Mouse (Mus musculus) cerebral cortex, adult 2 months (tissue): ENCODE measurements around the gene Fbxl15.

Experiments used
- WGBS: fragments of 180-500 bp; shearing (Covaris S2); methylation state at CpG from one replicate; pipeline ENCODE4 v1.1.7; 2018; 5-methylcytosine and 5-hydroxymethylcytosine counted together

Fbxl15 gene

GRCm38 (mm10) chr19:46347936-46348668 lies 20.1 kb downstream of the Fbxl15 start:
- 18% methylated on average over 14 of the region's 14 CpGs for WGBS

DNA sequence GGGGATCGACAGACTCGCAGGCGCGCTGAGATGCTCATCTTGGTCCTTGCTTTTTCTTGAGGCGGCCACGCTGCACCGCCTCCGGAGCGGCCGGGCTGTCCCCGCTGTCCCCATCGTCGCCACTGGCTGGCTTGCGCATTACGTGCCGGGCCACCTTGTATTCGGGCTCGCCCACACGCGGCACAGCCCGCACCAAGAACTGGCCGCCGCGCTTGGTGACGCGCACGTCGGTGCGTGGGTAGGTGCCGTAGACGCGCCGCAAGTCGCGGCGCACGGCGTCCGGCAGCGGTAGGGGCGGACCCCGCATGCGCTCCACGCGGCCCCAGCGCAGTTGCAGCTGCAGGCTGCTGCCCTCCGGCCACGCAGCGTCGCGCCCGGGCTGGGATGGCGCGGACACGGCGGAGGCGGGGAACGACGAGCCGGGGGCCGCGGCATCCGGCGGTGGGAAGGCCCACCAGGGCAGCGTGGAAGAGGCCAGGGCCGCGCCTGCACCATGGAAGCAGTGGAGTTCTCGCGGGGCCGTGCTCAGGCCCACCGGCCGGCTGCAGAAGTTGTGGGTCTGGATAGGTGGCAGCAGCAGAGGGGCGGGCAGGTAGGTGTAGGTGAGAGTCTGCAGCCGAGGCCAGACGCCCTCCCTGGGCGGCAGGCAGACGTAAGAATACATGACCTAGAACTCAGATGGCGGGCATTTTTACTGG lies 20.9 kb downstream of the Fbxl15 start:
- WGBS = under 1% methylated on average over 78 of the region's 78 CpGs

DNA sequence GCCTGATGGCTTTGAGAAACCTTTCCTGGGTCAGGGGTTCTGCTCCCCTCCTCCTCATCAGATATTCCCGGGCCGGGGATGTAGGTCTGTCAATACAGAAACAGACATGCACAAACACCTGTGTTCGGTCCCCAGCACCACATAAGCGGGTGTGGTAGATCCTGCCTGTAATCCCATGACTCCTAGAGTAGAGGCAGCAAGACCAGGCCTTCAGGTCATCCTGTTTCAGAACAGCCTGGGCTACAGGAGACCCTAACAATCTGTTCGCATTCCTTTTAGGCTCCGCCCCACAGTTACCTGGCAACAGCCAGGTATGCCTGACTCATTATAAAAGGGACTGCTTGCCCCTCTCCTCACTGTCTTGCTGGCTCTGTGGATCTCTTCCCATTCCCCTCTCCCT lies 21.6 kb downstream of the Fbxl15 start:
- WGBS = 24% methylated on average over 6 of the region's 6 CpGs

GRCm38 (mm10) chr19:46350168-46350932 lies 22.4 kb downstream of the Fbxl15 start, which contains the start of gene 2310034G01Rik:
2310034G01Rik (minus strand) TSS chr19:46350302.
- WGBS = 49% methylated on average over 10 of the region's 10 CpGs

GRCm38 (mm10) chr19:46356701-46357138 lies 28.7 kb downstream of the Fbxl15 start:
- under 1% methylated on average over 29 of the region's 29 CpGs for WGBS

- 26% methylated on average over 25 of the region's 25 CpGs for WGBS
Observed at GRCm38 (mm10) chr19:46357344-46358280, 29.6 kb downstream of the Fbxl15 start.

GRCm38 (mm10) chr19:46358381-46358780 lies 30.4 kb downstream of the Fbxl15 start:
- WGBS = 78% methylated on average over 4 of the region's 4 CpGs

- 65% methylated on average over 8 of the region's 8 CpGs for WGBS
Observed at GRCm38 (mm10) chr19:46362104-46362503, 34.1 kb downstream of the Fbxl15 start.

GRCm38 (mm10) chr19:46363294-46364009 lies 35.5 kb downstream of the Fbxl15 start:
- WGBS = 84% methylated on average over 11 of the region's 11 CpGs

- 58% methylated on average over 23 of the region's 23 CpGs for WGBS
Observed at GRCm38 (mm10) chr19:46367798-46368590, 40.0 kb downstream of the Fbxl15 start.

GRCm38 (mm10) chr19:46369204-46369603 lies 41.2 kb downstream of the Fbxl15 start:
- 16% methylated on average over 4 of the region's 4 CpGs for WGBS

- WGBS = 43% methylated on average over 21 of the region's 21 CpGs
Observed at GRCm38 (mm10) chr19:46374477-46375088, 46.6 kb downstream of the Fbxl15 start.

GRCm38 (mm10) chr19:46375489-46375888 lies 47.5 kb downstream of the Fbxl15 start:
- WGBS = 23% methylated on average over 5 of the region's 5 CpGs

DNA sequence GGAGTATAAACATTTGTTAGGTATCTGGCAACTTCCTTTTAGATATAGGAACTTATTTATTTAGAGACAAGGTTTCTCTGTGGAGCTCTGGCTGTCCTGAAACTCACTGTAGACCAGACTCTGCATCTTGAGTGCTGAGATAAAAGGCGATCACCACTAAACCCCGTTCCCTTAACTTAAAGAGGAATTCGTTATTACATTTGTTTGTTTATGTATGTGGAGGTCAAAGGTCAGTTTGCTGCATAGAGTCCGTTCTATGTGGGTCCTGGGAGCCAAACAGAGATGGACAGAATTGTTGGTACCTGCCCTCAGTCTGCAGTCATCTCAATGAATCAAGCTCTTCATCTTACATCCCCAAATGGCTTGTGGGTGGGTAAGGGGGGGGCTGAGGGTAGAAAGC lies 47.9 kb downstream of the Fbxl15 start:
- 21% methylated on average over 4 of the region's 4 CpGs for WGBS
